In the genomic region with DNA sequence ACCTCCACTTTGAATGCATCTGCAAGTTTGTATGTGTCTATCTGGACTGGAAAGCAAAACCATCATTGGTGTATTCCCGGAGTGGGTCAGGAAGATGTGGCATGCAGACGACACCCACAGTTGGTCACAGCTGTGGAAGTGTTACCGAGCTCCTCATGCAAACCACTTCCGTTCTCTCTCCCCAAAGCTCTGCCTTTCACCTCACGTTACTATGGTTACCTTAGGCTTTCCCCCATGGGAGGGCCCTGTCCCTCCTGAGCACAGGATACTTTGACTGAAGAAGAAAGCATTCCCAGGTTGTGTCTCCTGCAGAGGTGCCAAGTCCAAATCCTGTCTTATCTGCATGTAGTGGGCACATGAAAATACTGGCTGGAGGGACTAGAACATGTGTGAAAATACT, we compare ENCODE assay signal across 20 mouse cellular contexts. TPM values are rescaled to one million over a fixed set of nuclear protein-coding genes. Genes with fewer than 3 reads are reported as not detected.
DNase-seq lines count a peak whose midpoint lies in the region; ATAC-seq lines count a peak whose summit lies in the region.
"Had no signal": no experiment of that assay in that cellular context is flagged by ENCODE, and none has a peak within 500 bp of the region (broad histone marks: within the 10 kb centered on the region; RNA-seq: fewer than 3 reads in every experiment).

No protein-coding gene starts in this region.

- intact Hi-C loops in left cerebral cortex, postnatal 36 days (cut with DNase I): no loop called here

- H3K27me3 ChIP-seq in kidney, embryonic 15.5 days: 0 out of 2 replicates have a peak, but pooled peaks cover 3% of the 10 kb centered on the region
- no peaks in the 10 kb centered on the region for H3K27me3 ChIP-seq in hindbrain, embryonic 10.5 days (ENCODE audit: insufficient read depth, poor library complexity, severe bottlenecking)
- H3K27me3 ChIP-seq: liver, embryonic 13.5 days; megakaryocyte, embryonic 14.5 days had no signal

- H3K9ac ChIP-seq in kidney, embryonic 15.5 days: no peak overlapping the region
- H3K9ac ChIP-seq: liver, embryonic 13.5 days had no signal

- ATAC-seq in kidney, embryonic 15.5 days (replicated peaks; ENCODE audit: low FRiP score): no peak
- ATAC-seq: intestine, embryonic 16.5 days had no signal

- H3K4me1 ChIP-seq in kidney, embryonic 15.5 days: no peaks in the 10 kb centered on the region
- no peaks in the 10 kb centered on the region for H3K4me1 ChIP-seq in hindbrain, embryonic 10.5 days (replicated peaks)
- H3K4me1 ChIP-seq: liver, embryonic 13.5 days had no signal

- DNase-seq in lung, adult 18-20 months: peak; percentile 11 to 13
- no peak for DNase-seq in lung, postnatal 10 days
- peak; percentile 87 for DNase-seq in induced T-regulatory cell, adult 2 months (ENCODE audit: low read depth)
- peak; percentile 27 to 56 for DNase-seq in spleen, postnatal 10 days (ENCODE audit: low spot score in 2 of 2)
- no peak for DNase-seq in left cerebral cortex, postnatal 36 days (ENCODE audit: low spot score in 2 of 2)
- no peak for DNase-seq in hindbrain, embryonic 10.5 days (ENCODE audit: low spot score)
- no peak for DNase-seq in cerebellum, adult 11 months
- DNase-seq: adrenal gland, adult 8-10 months; cerebellum, adult 9-11 months; heart, postnatal 36 days; liver, embryonic 13.5 days had no signal

- WGBS in kidney, embryonic 15.5 days: 56% methylated on average over 5 of the region's 5 CpGs
- 49% methylated on average over 5 of the region's 5 CpGs for WGBS in hindbrain, embryonic 10.5 days

- no peak overlapping the region for H3K27ac ChIP-seq in kidney, embryonic 15.5 days
- H3K27ac ChIP-seq in hindbrain, embryonic 10.5 days: no peak overlapping the region
- H3K27ac ChIP-seq: liver, embryonic 13.5 days had no signal

- no peaks in the 10 kb centered on the region for H3K9me3 ChIP-seq in kidney, embryonic 15.5 days (replicated peaks)
- H3K9me3 ChIP-seq in hindbrain, embryonic 10.5 days: no peaks in the 10 kb centered on the region
- H3K9me3 ChIP-seq: liver, embryonic 13.5 days; megakaryocyte, embryonic 14.5 days had no signal

- H3K4me3 ChIP-seq in kidney, embryonic 15.5 days (replicated peaks): no peak overlapping the region
- H3K4me3 ChIP-seq in hindbrain, embryonic 10.5 days: no peak overlapping the region
- H3K4me3 ChIP-seq: liver, embryonic 13.5 days; megakaryocyte, embryonic 14.5 days; myocyte had no signal

- H3K4me2 ChIP-seq in kidney, embryonic 15.5 days: no peak overlapping the region
- H3K4me2 ChIP-seq: liver, embryonic 13.5 days had no signal

- no peaks in the 10 kb centered on the region for H3K36me3 ChIP-seq in kidney, embryonic 15.5 days
- H3K36me3 ChIP-seq in hindbrain, embryonic 10.5 days: no peaks in the 10 kb centered on the region
- H3K36me3 ChIP-seq: liver, embryonic 13.5 days had no signal

RNA-seq across cellular contexts. Expression of a gene that starts 6.6 kb away (rescaled TPM):
- 68.9 and 74.8 TPM in 2 replicates for polyA plus RNA-seq in kidney, embryonic 15.5 days (2015; fragmentation: Nextera tagmentation; extraction: Ambion mirVana)
- 10 to 100 TPM; 71.8 to 83.1 TPM for total RNA-seq in left cerebral cortex, postnatal 36 days (2021)
- polyA plus RNA-seq in hindbrain, embryonic 10.5 days (2016; fragmentation: Nextera tagmentation; extraction: Ambion mirVana): 89.3 and 98.1 TPM in 2 replicates

RNA-seq across cellular contexts. Expression of a gene that starts 24.6 kb away (rescaled TPM):
- 1.6 and 2.0 TPM in 2 replicates for polyA plus RNA-seq in kidney, embryonic 15.5 days (2015; fragmentation: Nextera tagmentation; extraction: Ambion mirVana)
- total RNA-seq in left cerebral cortex, postnatal 36 days (2021): not detected
- polyA plus RNA-seq in hindbrain, embryonic 10.5 days (2016; fragmentation: Nextera tagmentation; extraction: Ambion mirVana): 1.6 and 1.8 TPM in 2 replicates
- total RNA-seq: adrenal gland, adult 8-10 months; heart, adult 8-10 months; heart, postnatal 36 days; left cerebral cortex, postnatal 14 days had no signal
- polyA plus RNA-seq: frontal cortex, adult 2 months; small intestine, adult 2 months had no signal

RNA-seq across cellular contexts. Expression of a gene that starts 38.6 kb away (rescaled TPM):
- not detected in 2 replicates for polyA plus RNA-seq in kidney, embryonic 15.5 days (2015; fragmentation: Nextera tagmentation; extraction: Ambion mirVana)
- total RNA-seq in left cerebral cortex, postnatal 36 days (2021): not detected
- polyA plus RNA-seq in hindbrain, embryonic 10.5 days (2016; fragmentation: Nextera tagmentation; extraction: Ambion mirVana): 0.25 TPM in 1 of 2 replicates, not detected in the other
- total RNA-seq: heart, adult 8-10 months; heart, postnatal 36 days; left cerebral cortex, postnatal 14 days had no signal
- polyA plus RNA-seq: C2C12; liver, embryonic 13.5 days; small intestine, adult 2 months had no signal

RNA-seq across cellular contexts. Expression of a gene that starts 40.2 kb away (rescaled TPM):
- polyA plus RNA-seq in kidney, embryonic 15.5 days (2015; fragmentation: Nextera tagmentation; extraction: Ambion mirVana): 0.15 and 0.29 TPM in 2 replicates
- under 1 TPM; 0.39 to 0.52 TPM for total RNA-seq in left cerebral cortex, postnatal 36 days (2021)
- 0.12 and 0.26 TPM in 2 replicates for polyA plus RNA-seq in hindbrain, embryonic 10.5 days (2016; fragmentation: Nextera tagmentation; extraction: Ambion mirVana)

Comparison
In these comparisons a context has a peak if more than half of its experiments do, and no peak if none do; other contexts are left out.
1. DNase-seq: peak in lung, adult 18-20 months (2 of 2), induced T-regulatory cell, adult 2 months (single experiment) and spleen, postnatal 10 days (2 of 2); none in lung, postnatal 10 days (single experiment), left cerebral cortex, postnatal 36 days (0 of 2), hindbrain, embryonic 10.5 days (single experiment) and cerebellum, adult 11 months (single experiment).